24 mouse cellular contexts compared by ENCODE assay signal in the genomic region with DNA sequence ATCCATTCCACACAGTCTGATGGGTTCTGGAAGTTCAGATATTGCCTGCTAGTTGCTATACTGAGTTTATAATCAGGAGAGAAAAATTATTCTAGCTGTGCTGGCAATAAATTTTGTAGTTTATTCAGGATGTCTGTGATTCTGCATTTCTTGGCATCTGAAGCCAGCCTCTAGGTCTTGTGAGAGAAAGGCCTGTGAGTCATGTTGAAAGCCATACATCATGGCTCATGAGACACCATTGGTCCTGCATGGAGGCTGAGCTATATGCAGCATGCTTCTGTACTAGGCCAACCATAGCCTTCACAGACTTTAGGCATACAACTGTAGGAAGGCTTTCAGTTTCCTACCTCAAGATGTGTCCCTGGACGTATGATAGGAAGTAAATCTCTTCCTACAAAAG.
DNase-seq lines count a peak whose midpoint lies in the region; ATAC-seq and TF ChIP-seq lines count a peak whose summit lies in the region.
"Had no signal": no experiment of that assay in that cellular context is flagged by ENCODE, and none has a peak within 500 bp of the region (broad histone marks: within the 10 kb centered on the region; RNA-seq: fewer than 3 reads in every experiment).

No protein-coding gene starts in this region.

- no peak for TF ChIP-seq CTCF in embryonic fibroblast, embryonic 13.5 days (IDR thresholded peaks at IDR 0.05; ENCODE audit: borderline replicate concordance, insufficient read depth, low read length)

- no peak overlapping the region for H3K9ac ChIP-seq in kidney, embryonic 15.5 days

- no peaks in the 10 kb centered on the region for H3K9me3 ChIP-seq in kidney, embryonic 15.5 days (replicated peaks)
- H3K9me3 ChIP-seq: G1E had no signal

- no peak for TF ChIP-seq POLR2A in embryonic fibroblast, embryonic 13.5 days (IDR thresholded peaks at IDR 0.05; ENCODE audit: low read depth, low read length)

- H3K27me3 ChIP-seq in kidney, embryonic 15.5 days, result no peaks in the 10 kb centered on the region
- H3K27me3 ChIP-seq: CH12.LX, Patski had no signal

- H3K36me3 ChIP-seq in kidney, embryonic 15.5 days, result no peaks in the 10 kb centered on the region
- H3K36me3 ChIP-seq: G1E had no signal

- peak overlapping the region; percentile 69 for H3K27ac ChIP-seq in embryonic fibroblast, embryonic 13.5 days (ENCODE audit: insufficient read depth, low read length)
- H3K27ac ChIP-seq in kidney, embryonic 15.5 days, result no peak overlapping the region

- WGBS in kidney, embryonic 15.5 days, result 85% methylated on average over 1 of the region's 1 CpGs

- peak; percentile 2 for DNase-seq in layer of hippocampus, adult 9-11 months
- no peak for DNase-seq in layer of hippocampus, postnatal 10 days (ENCODE audit: low spot score in 2 of 2)
- DNase-seq in 3T3-L1 (ENCODE audit: low read depth, low spot score) (peak; percentile 78), NIH3T3 (ENCODE audit: low read depth) (peak; percentile 85)
- DNase-seq in neural tube, embryonic 10.5 days (ENCODE audit: extremely low spot score, low spot score), result no peak
- DNase-seq in testis, postnatal 10 days (ENCODE audit: low spot score), result no peak
- DNase-seq: adrenal gland, adult 2 months; adrenal gland, adult 8-10 months; adrenal gland, postnatal 10 days; adrenal gland, postnatal 14 days; adrenal gland, postnatal 25 days; adrenal gland, postnatal 36 days; B cell, adult 2 months; cerebellum, adult 11 months; cerebellum, adult 11-12 months; cerebellum, adult 18-20 months; cerebellum, adult 2 months had no signal

- peaks cover 14% of the 10 kb centered on the region for H3K4me1 ChIP-seq in embryonic fibroblast, embryonic 13.5 days (ENCODE audit: control insufficient read depth, insufficient read depth, low read length)
- H3K4me1 ChIP-seq in kidney, embryonic 15.5 days, result no peaks in the 10 kb centered on the region

- no peak for ATAC-seq in kidney, embryonic 15.5 days (replicated peaks; ENCODE audit: low FRiP score)
- ATAC-seq: activated CD4-positive, CD25-positive, alpha-beta regulatory T cell, adult 4 months; CD4-positive, CD25-positive, alpha-beta regulatory T cell, adult 4 months; Patski had no signal

- H3K4me3 ChIP-seq in embryonic fibroblast, embryonic 13.5 days (ENCODE audit: insufficient read depth, low read length), result no peak overlapping the region
- no peak overlapping the region for H3K4me3 ChIP-seq in kidney, embryonic 15.5 days (replicated peaks)

- H3K4me2 ChIP-seq in kidney, embryonic 15.5 days, result no peak overlapping the region

Comparison
In these comparisons a context has a peak if more than half of its experiments do, and no peak if none do; other contexts are left out.
1. DNase-seq: peak in layer of hippocampus, adult 9-11 months (single experiment), 3T3-L1 (single experiment) and NIH3T3 (single experiment); none in layer of hippocampus, postnatal 10 days (0 of 2), neural tube, embryonic 10.5 days (single experiment) and testis, postnatal 10 days (single experiment).